Mouse (Mus musculus) natural killer cell, adult 2 months (primary cell): ENCODE results near the gene C530008M17Rik.

ENCODE experiments used
- DNase-seq, 2 experiments: peaks; one replicate each; pipeline ENCODE4 v3.0.0; 2022; ENCODE audit warnings: low spot score in 2 of 2

The C530008M17Rik gene

GRCm38 (mm10) chr5:76656212-76656611 is at the start of gene C530008M17Rik:
Gene C530008M17Rik (plus strand): TSS chr5:76656512.
- no peak for DNase-seq

GRCm38 (mm10) chr5:76609702-76610370 is 46.5 kb upstream of the C530008M17Rik start:
- no peak for DNase-seq

- DNase-seq, result no peak
These were observed 43.3 kb upstream of the C530008M17Rik start for GRCm38 (mm10) chr5:76612867-76613499.

- DNase-seq, result no peak
These were observed 41.0 kb upstream of the C530008M17Rik start for GRCm38 (mm10) chr5:76615276-76615675.

GRCm38 (mm10) chr5:76616196-76616747 is 40.0 kb upstream of the C530008M17Rik start:
- DNase-seq, result no peak

GRCm38 (mm10) chr5:76618750-76619149 is 37.6 kb upstream of the C530008M17Rik start:
- no peak for DNase-seq

GRCm38 (mm10) chr5:76623759-76624158 is 32.6 kb upstream of the C530008M17Rik start:
- no peak for DNase-seq

- no peak for DNase-seq
These were observed 28.5 kb upstream of the C530008M17Rik start for GRCm38 (mm10) chr5:76627770-76628169.

GRCm38 (mm10) chr5:76634012-76634411 is 22.3 kb upstream of the C530008M17Rik start:
- DNase-seq, result no peak

GRCm38 (mm10) chr5:76635592-76635991 is 20.7 kb upstream of the C530008M17Rik start:
- DNase-seq, result no peak

- DNase-seq, result no peak
These were observed 14.2 kb upstream of the C530008M17Rik start for GRCm38 (mm10) chr5:76642076-76642475.

GRCm38 (mm10) chr5:76644234-76644633 is 12.1 kb upstream of the C530008M17Rik start:
- no peak for DNase-seq

GRCm38 (mm10) chr5:76645091-76645868 is 11.0 kb upstream of the C530008M17Rik start:
- no peak for DNase-seq

GRCm38 (mm10) chr5:76649897-76650296 is 6.4 kb upstream of the C530008M17Rik start:
- DNase-seq, result no peak

GRCm38 (mm10) chr5:76651151-76651725 is 5.1 kb upstream of the C530008M17Rik start:
- no peak for DNase-seq

GRCm38 (mm10) chr5:76657245-76658083 is 1.2 kb downstream of the C530008M17Rik start:
- no peak for DNase-seq

GRCm38 (mm10) chr5:76658084-76658934 is 2.0 kb downstream of the C530008M17Rik start:
- no peak for DNase-seq

- DNase-seq, result no peak
These were observed 3.8 kb downstream of the C530008M17Rik start for GRCm38 (mm10) chr5:76659958-76660635.

GRCm38 (mm10) chr5:76661310-76661709 is 5.0 kb downstream of the C530008M17Rik start:
- no peak for DNase-seq
